In the genomic region with DNA sequence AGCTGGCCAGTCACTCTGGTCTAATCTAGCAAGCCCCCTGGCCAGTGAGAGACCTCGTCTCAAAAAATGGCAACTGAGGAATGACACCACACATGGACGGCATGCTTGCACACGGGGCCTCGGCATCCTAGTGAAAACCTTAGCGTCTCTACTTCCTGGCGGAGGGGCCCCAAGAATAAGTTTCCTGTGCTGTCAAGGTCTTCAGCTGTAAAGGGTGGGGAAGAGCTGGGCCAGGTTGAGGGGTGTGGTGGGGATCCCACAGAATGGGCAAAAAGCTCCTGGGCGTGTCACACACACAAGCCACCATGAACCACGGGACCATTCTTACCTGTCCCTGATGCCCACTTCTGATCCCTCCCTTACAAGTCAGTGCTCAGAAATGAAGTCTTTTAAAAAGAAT, we compare ENCODE assay signal across 25 mouse cellular contexts. TPM values are rescaled to one million over a fixed set of nuclear protein-coding genes. Genes with fewer than 3 reads are reported as not detected.
DNase-seq lines count a peak whose midpoint lies in the region; ATAC-seq and TF ChIP-seq lines count a peak whose summit lies in the region.
"Had no signal": no experiment of that assay in that cellular context is flagged by ENCODE, and none has a peak within 500 bp of the region (broad histone marks: within the 10 kb centered on the region; RNA-seq: fewer than 3 reads in every experiment).

No protein-coding gene starts in this region.

- 88% methylated on average over 8 of the region's 8 CpGs for WGBS in embryonic facial prominence, embryonic 13.5 days
- WGBS in olfactory bulb, adult 2 months, result 97% methylated on average over 8 of the region's 8 CpGs

- no peaks in the 10 kb centered on the region for H3K36me3 ChIP-seq in embryonic facial prominence, embryonic 13.5 days
- H3K36me3 ChIP-seq: forebrain, embryonic 10.5 days; heart, embryonic 10.5 days; heart, embryonic 15.5 days; hindbrain, embryonic 12.5 days; kidney, embryonic 15.5 days; limb, embryonic 12.5 days; lung, embryonic 15.5 days; midbrain, embryonic 10.5 days; midbrain, embryonic 15.5 days had no signal

- peaks cover 26% of the 10 kb centered on the region for H3K4me1 ChIP-seq in embryonic facial prominence, embryonic 13.5 days
- peaks cover 38% of the 10 kb centered on the region for H3K4me1 ChIP-seq in olfactory bulb, adult 2 months (ENCODE audit: control insufficient read depth, insufficient read depth, low read length)
- H3K4me1 ChIP-seq: lung, embryonic 15.5 days had no signal

- 0 out of 2 replicates have a peak overlapping the region, but pooled peaks have one; percentile 32 for H3K9ac ChIP-seq in embryonic facial prominence, embryonic 13.5 days
- H3K9ac ChIP-seq: heart, embryonic 15.5 days; hindbrain, embryonic 12.5 days; kidney, embryonic 15.5 days; limb, embryonic 12.5 days; lung, embryonic 15.5 days; midbrain, embryonic 15.5 days had no signal

- H3K9me3 ChIP-seq in embryonic facial prominence, embryonic 13.5 days, result no peaks in the 10 kb centered on the region
- H3K9me3 ChIP-seq: forebrain, embryonic 10.5 days; heart, embryonic 10.5 days; heart, embryonic 15.5 days; hindbrain, embryonic 12.5 days; kidney, embryonic 15.5 days; limb, embryonic 12.5 days; lung, embryonic 15.5 days; midbrain, embryonic 10.5 days; midbrain, embryonic 15.5 days had no signal

- no peak overlapping the region for H3K4me2 ChIP-seq in embryonic facial prominence, embryonic 13.5 days
- H3K4me2 ChIP-seq: heart, embryonic 15.5 days; hindbrain, embryonic 12.5 days; kidney, embryonic 15.5 days; limb, embryonic 12.5 days; liver, embryonic 11.5 days; lung, embryonic 15.5 days; midbrain, embryonic 15.5 days had no signal

- H3K4me3 ChIP-seq in gastrocnemius, adult 2 months, result no peak overlapping the region
- H3K4me3 ChIP-seq in embryonic facial prominence, embryonic 13.5 days, result no peak overlapping the region
- H3K4me3 ChIP-seq in olfactory bulb, adult 2 months (ENCODE audit: insufficient read depth, low read depth, low read length), result no peak overlapping the region
- H3K4me3 ChIP-seq: forebrain, embryonic 10.5 days; heart, embryonic 10.5 days; heart, embryonic 15.5 days; hindbrain, embryonic 12.5 days; kidney, embryonic 15.5 days; limb, embryonic 12.5 days; lung, embryonic 15.5 days; midbrain, embryonic 10.5 days; midbrain, embryonic 15.5 days had no signal

- ATAC-seq in embryonic facial prominence, embryonic 13.5 days (ENCODE audit: insufficient number of reproducible peaks, insufficient read depth, low FRiP score, low TSS enrichment, low read depth), result no peak
- ATAC-seq: forebrain, embryonic 16.5 days had no signal

- no peak for TF ChIP-seq CTCF in gastrocnemius, adult 2 months (IDR thresholded peaks at IDR 0.05)
- TF ChIP-seq CTCF in olfactory bulb, adult 2 months (IDR thresholded peaks at IDR 0.05; ENCODE audit: insufficient read depth, low read depth, low read length), result no peak

- H3K27me3 ChIP-seq in embryonic facial prominence, embryonic 13.5 days, result no peaks in the 10 kb centered on the region
- H3K27me3 ChIP-seq: heart, embryonic 15.5 days; hindbrain, embryonic 12.5 days; kidney, embryonic 15.5 days; limb, embryonic 12.5 days; lung, embryonic 15.5 days; midbrain, embryonic 15.5 days had no signal

- peak overlapping the region; percentile 81 for H3K27ac ChIP-seq in gastrocnemius, adult 2 months
- H3K27ac ChIP-seq in embryonic facial prominence, embryonic 13.5 days, result peak overlapping the region; percentile 76; the same call in 1 of the 2 replicates
- H3K27ac ChIP-seq in olfactory bulb, adult 2 months (ENCODE audit: insufficient read depth, low read depth, low read length), result peak overlapping the region; percentile 35; the same call in 1 of the 2 replicates
- H3K27ac ChIP-seq: forebrain, embryonic 10.5 days; heart, embryonic 10.5 days; heart, embryonic 15.5 days; kidney, embryonic 15.5 days; lung, embryonic 15.5 days; midbrain, embryonic 10.5 days; stomach, postnatal 0 days had no signal

- no peak for TF ChIP-seq POLR2A in olfactory bulb, adult 2 months (IDR thresholded peaks at IDR 0.05; ENCODE audit: insufficient read depth, low read depth, low read length)

- intact Hi-C loops in gastrocnemius, adult 2 months (cut with DNase I), result no loop called here

- DNase-seq in gastrocnemius, adult 2 months, result no peak
- no peak for DNase-seq in gastrocnemius, postnatal 10 days
- DNase-seq in thymus, postnatal 0 days (ENCODE audit: low spot score), result peak; percentile 52
- DNase-seq in thymus, adult 18-20 months, result no peak
- no peak for DNase-seq in layer of hippocampus, adult 9-10 months (ENCODE audit: low spot score)
- DNase-seq: adrenal gland, adult 2 months; adrenal gland, postnatal 36 days; kidney, adult 18-20 months; layer of hippocampus, postnatal 36 days; spleen, adult 18-20 months; thymus, postnatal 25 days had no signal

RNA-seq across cellular contexts. Expression of a gene that starts 9.1 kb away (rescaled TPM):
- 100 to 1,000 TPM; 110 to 132 TPM for total RNA-seq in gastrocnemius, adult 2 months (2021)
- 100 to 1,000 TPM; 125 to 130 TPM for total RNA-seq in gastrocnemius, postnatal 10 days (2021)
- polyA plus RNA-seq in thymus, postnatal 0 days (2015; fragmentation: Nextera tagmentation; extraction: Ambion mirVana), result 55.9 and 58.5 TPM in 2 replicates
- 7.3 and 9.3 TPM in 2 replicates for polyA plus RNA-seq in embryonic facial prominence, embryonic 13.5 days (2015; fragmentation: Nextera tagmentation; extraction: Ambion mirVana)
- polyA plus RNA-seq in olfactory bulb, adult 2 months (2012; ENCODE audit: insufficient read depth, insufficient read length, low replicate concordance, missing spikeins), result 104 TPM in 1 of 2 replicates, not detected in the other
